Mouse (Mus musculus): ENCODE results near the gene Mcmbp. TPM values are rescaled to one million over a fixed set of nuclear protein-coding genes. Genes with fewer than 3 reads are reported as not detected.

Mcmbp gene
- total and polyA plus RNA-seq, 3 experiments, result 44.6 to 91.1 TPM; not detected in 1

- H3K9ac ChIP-seq (ENCODE audit: control insufficient read depth, low read depth, low read length, poor library complexity, severe bottlenecking), result no peak overlapping the region
- TF ChIP-seq GABPA (IDR thresholded peaks at IDR 0.05; ENCODE audit: low read depth, low read length) (no peak), POLR2A (IDR thresholded peaks at IDR 0.05; ENCODE audit: control insufficient read depth in 1 of 2, insufficient read depth in 1 of 2, low read depth in 1 of 2, low read length in 2 of 2, poor library complexity in 1 of 2) (no peak), MEF2A (IDR thresholded peaks at IDR 0.05; ENCODE audit: extremely low read depth, insufficient replicate concordance, low read depth, low read length, poor library complexity, severe bottlenecking) (no peak), ZNF384 (IDR thresholded peaks at IDR 0.05; ENCODE audit: low read depth, low read length) (no peak), KAT2A (conservative IDR thresholded peaks at IDR 0.05; ENCODE audit: low read depth, low read length) (no peak), JUND (IDR thresholded peaks at IDR 0.05; ENCODE audit: low read depth, low read length) (no peak), NELFE (IDR thresholded peaks at IDR 0.05; ENCODE audit: low read depth, low read length) (no peak), GATA1 (IDR thresholded peaks at IDR 0.05; ENCODE audit: low read depth, low read length) (no peak), E2F4 (IDR thresholded peaks at IDR 0.05; ENCODE audit: borderline replicate concordance, low read depth, low read length) (no peak)
- no peak overlapping the region for H3K4me3 ChIP-seq (ENCODE audit: control insufficient read depth in 1 of 2, insufficient read depth in 1 of 2, low read depth in 2 of 2, low read length in 2 of 2)
- no peak for DNase-seq (ENCODE audit: low read depth, low spot score)
- H3K9me3 ChIP-seq (replicated peaks; ENCODE audit: insufficient read depth, low read length), result no peaks in the 10 kb centered on the region
- H3K36me3 ChIP-seq (ENCODE audit: control insufficient read depth in 1 of 2, insufficient read depth in 2 of 2, low read length in 2 of 2), result peaks cover under 1 to 6% of the 10 kb centered on the region in 2 experiments; a peak in 2 of 4 replicates
- no peak overlapping the region for H3K27ac ChIP-seq (ENCODE audit: control insufficient read depth, low read depth, low read length)
- peaks cover 61% of the 10 kb centered on the region for H3K79me2 ChIP-seq (ENCODE audit: control insufficient read depth, insufficient read depth, low read length, poor library complexity)
- H3K27me3 ChIP-seq (ENCODE audit: control insufficient read depth in 1 of 2, insufficient read depth in 2 of 2, low read length in 2 of 2), result no peaks in the 10 kb centered on the region
- no peaks in the 10 kb centered on the region; a peak in 2 of 4 replicates for H3K4me1 ChIP-seq (ENCODE audit: control insufficient read depth in 1 of 2, insufficient read depth in 2 of 2, low read length in 2 of 2)
These were observed 8.7 kb downstream of the Mcmbp start for GRCm38 (mm10) chr7:128731585-128731984.

- Histone ChIP-seq H3K79me2 (ENCODE audit: control insufficient read depth, insufficient read depth, low read length, poor library complexity) (peaks cover 42% of the 10 kb centered on the region), H3K4me3 (ENCODE audit: control insufficient read depth in 1 of 2, insufficient read depth in 1 of 2, low read depth in 2 of 2, low read length in 2 of 2) (no peak overlapping the region), H3K9me3 (replicated peaks; ENCODE audit: insufficient read depth, low read length) (no peaks in the 10 kb centered on the region), H3K27me3 (ENCODE audit: control insufficient read depth in 1 of 2, insufficient read depth in 2 of 2, low read length in 2 of 2) (no peaks in the 10 kb centered on the region), H3K36me3 (ENCODE audit: control insufficient read depth in 1 of 2, insufficient read depth in 2 of 2, low read length in 2 of 2) (peaks cover 0 to 8% of the 10 kb centered on the region in 2 experiments; a peak in 2 of 4 replicates), H3K4me1 (ENCODE audit: control insufficient read depth in 1 of 2, insufficient read depth in 2 of 2, low read length in 2 of 2) (no peaks in the 10 kb centered on the region; a peak in 1 of 4 replicates), H3K27ac (ENCODE audit: control insufficient read depth, low read depth, low read length) (no peak overlapping the region), H3K9ac (ENCODE audit: control insufficient read depth, low read depth, low read length, poor library complexity, severe bottlenecking) (no peak overlapping the region)
- DNase-seq (ENCODE audit: low read depth, low spot score), result no peak
- TF ChIP-seq POLR2AphosphoS5 (IDR thresholded peaks at IDR 0.05; ENCODE audit: borderline replicate concordance, low read depth, low read length), result no peak
- TF ChIP-seq TCF12 (IDR thresholded peaks at IDR 0.05; ENCODE audit: low read depth, low read length), result no peak
- TF ChIP-seq GABPA (IDR thresholded peaks at IDR 0.05; ENCODE audit: low read depth, low read length), result no peak
These were observed 11.6 kb downstream of the Mcmbp start for GRCm38 (mm10) chr7:128728738-128729137.

- no peak overlapping the region for H3K27ac ChIP-seq (ENCODE audit: control insufficient read depth, low read depth, low read length)
- H3K9ac ChIP-seq (ENCODE audit: control insufficient read depth, low read depth, low read length, poor library complexity, severe bottlenecking), result no peak overlapping the region
- H3K4me1 ChIP-seq (ENCODE audit: control insufficient read depth in 1 of 2, insufficient read depth in 2 of 2, low read length in 2 of 2), result no peaks in the 10 kb centered on the region; a peak in 1 of 4 replicates
- peaks cover 0 to 12% of the 10 kb centered on the region in 2 experiments; a peak in 2 of 4 replicates for H3K36me3 ChIP-seq (ENCODE audit: control insufficient read depth in 1 of 2, insufficient read depth in 2 of 2, low read length in 2 of 2)
- H3K27me3 ChIP-seq (ENCODE audit: control insufficient read depth in 1 of 2, insufficient read depth in 2 of 2, low read length in 2 of 2), result no peaks in the 10 kb centered on the region
- no peaks in the 10 kb centered on the region for H3K9me3 ChIP-seq (replicated peaks; ENCODE audit: insufficient read depth, low read length)
- H3K79me2 ChIP-seq (ENCODE audit: control insufficient read depth, insufficient read depth, low read length, poor library complexity), result peaks cover 34% of the 10 kb centered on the region
- H3K4me3 ChIP-seq (ENCODE audit: control insufficient read depth in 1 of 2, insufficient read depth in 1 of 2, low read depth in 2 of 2, low read length in 2 of 2), result no peak overlapping the region
- TF ChIP-seq MYC (IDR thresholded peaks at IDR 0.05; ENCODE audit: low read depth, low read length) (no peak), SMC3 (IDR thresholded peaks at IDR 0.05; ENCODE audit: low read depth, low read length) (no peak), BHLHE40 (IDR thresholded peaks at IDR 0.05; ENCODE audit: borderline replicate concordance, low read depth, low read length) (no peak), USF1 (IDR thresholded peaks at IDR 0.05; ENCODE audit: low read depth, low read length) (no peak)
- DNase-seq (ENCODE audit: low read depth, low spot score), result no peak
These were observed 12.6 kb downstream of the Mcmbp start for GRCm38 (mm10) chr7:128727701-128728100.
